Mouse (Mus musculus): Measurements from ENCODE around the gene Rragd.
A peak's percentile ranks its signal among the peaks of the same experiment; 100 is the strongest.

The Rragd gene

GRCm38 (mm10) chr4:33032045-33032444 is 49.2 kb downstream of the Rragd start:
- no peak for DNase-seq (ENCODE audit: low read depth, low spot score)

GRCm38 (mm10) chr4:33033515-33033914 is 50.7 kb downstream of the Rragd start:
- DNase-seq (ENCODE audit: low read depth, low spot score), result no peak

GRCm38 (mm10) chr4:33039826-33040225 is 57.0 kb downstream of the Rragd start:
- no peak for DNase-seq (ENCODE audit: low read depth, low spot score)

- peak; percentile 18 for DNase-seq (ENCODE audit: low read depth, low spot score)
Measured at GRCm38 (mm10) chr4:33049601-33050000, 66.8 kb downstream of the Rragd start.

- no peak for DNase-seq (ENCODE audit: low read depth, low spot score)
Measured at GRCm38 (mm10) chr4:33052055-33052454, 69.2 kb downstream of the Rragd start.

- peak; percentile 72 for DNase-seq (ENCODE audit: low read depth, low spot score)
Measured at GRCm38 (mm10) chr4:33052650-33053049, 69.8 kb downstream of the Rragd start.

GRCm38 (mm10) chr4:33054426-33054825 is 71.6 kb downstream of the Rragd start:
- DNase-seq (ENCODE audit: low read depth, low spot score), result no peak

GRCm38 (mm10) chr4:33056317-33056716 is 73.5 kb downstream of the Rragd start:
- no peak for DNase-seq (ENCODE audit: low read depth, low spot score)

- DNase-seq (ENCODE audit: low read depth, low spot score), result no peak
Measured at GRCm38 (mm10) chr4:33057890-33058687, 75.3 kb downstream of the Rragd start.

GRCm38 (mm10) chr4:33061158-33061557 is 78.3 kb downstream of the Rragd start:
- no peak for DNase-seq (ENCODE audit: low read depth, low spot score)

- DNase-seq (ENCODE audit: low read depth, low spot score), result no peak
Measured at GRCm38 (mm10) chr4:33062981-33063380, 80.1 kb downstream of the Rragd start, which contains the start of gene Gabrr2. Gene Gabrr2 (plus strand): TSS chr4:33062999.

GRCm38 (mm10) chr4:33064986-33065385 is 82.1 kb downstream of the Rragd start:
- no peak for DNase-seq (ENCODE audit: low read depth, low spot score)

- no peak for DNase-seq (ENCODE audit: low read depth, low spot score)
Measured at GRCm38 (mm10) chr4:33066223-33066960, 83.6 kb downstream of the Rragd start.

GRCm38 (mm10) chr4:33067331-33067730 is 84.5 kb downstream of the Rragd start:
- no peak for DNase-seq (ENCODE audit: low read depth, low spot score)

- DNase-seq (ENCODE audit: low read depth, low spot score), result no peak
Measured at GRCm38 (mm10) chr4:33067826-33068225, 85.0 kb downstream of the Rragd start.

GRCm38 (mm10) chr4:33068894-33069293 is 86.1 kb downstream of the Rragd start:
- no peak for DNase-seq (ENCODE audit: low read depth, low spot score)

- DNase-seq (ENCODE audit: low read depth, low spot score), result no peak
Measured at GRCm38 (mm10) chr4:33070326-33070725, 87.5 kb downstream of the Rragd start.

- no peak for DNase-seq (ENCODE audit: low read depth, low spot score)
Measured at GRCm38 (mm10) chr4:33071337-33071736, 88.5 kb downstream of the Rragd start.

All from ZHBTc4 (cell line).